Mouse (Mus musculus): ENCODE data around the gene Bicral. TPM values are rescaled to one million over a fixed set of nuclear protein-coding genes. Genes with fewer than 3 reads are reported as not detected.

Gene Bicral
- polyA plus RNA-seq, 1 experiment from 2014 or later = 10.8 TPM

DNA sequence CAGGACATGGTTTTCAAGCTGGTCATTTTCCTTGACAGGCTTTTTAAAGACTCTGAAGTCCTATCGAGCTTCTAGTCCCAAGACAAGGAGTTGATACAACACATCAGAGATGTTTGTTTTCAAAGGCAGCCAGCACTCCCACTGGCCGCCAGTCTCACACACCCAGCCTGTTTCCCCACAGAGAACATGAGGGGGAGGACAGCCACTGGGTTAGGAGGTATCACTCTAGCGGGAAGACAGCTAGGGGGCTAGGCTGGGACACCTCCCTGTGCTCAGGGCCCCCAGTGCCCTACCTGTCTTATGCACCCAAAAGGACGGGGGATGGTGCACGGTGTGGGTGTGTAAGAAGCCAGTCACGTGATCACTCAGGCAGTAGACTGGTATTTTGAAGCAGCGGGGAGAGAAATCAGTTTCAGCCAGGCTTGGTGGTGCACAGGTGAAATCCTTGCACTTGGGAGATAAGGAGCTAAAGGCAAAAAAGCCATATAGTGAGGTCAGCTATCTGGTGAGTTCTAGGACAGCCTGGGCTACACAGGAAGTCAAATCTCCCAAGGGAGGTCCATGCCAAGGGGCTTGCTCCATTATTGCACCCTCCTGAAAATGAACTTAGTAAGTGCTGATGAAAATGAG, 6.4 kb upstream of the Bicral start:
- Histone ChIP-seq H3K9me3 (ENCODE audit: control insufficient read depth, low read length) (no peaks in the 10 kb centered on the region), H3K27me3 (ENCODE audit: control insufficient read depth, insufficient read depth, low read length) (no peaks in the 10 kb centered on the region), H3K4me1 (ENCODE audit: control insufficient read depth, insufficient read depth, low read length) (peaks cover 6% of the 10 kb centered on the region; the same call in 1 of the 2 replicates), H3K9ac (replicated peaks; ENCODE audit: low read depth, low read length) (no peak overlapping the region), H3K4me2 (ENCODE audit: low read depth, low read length) (no peak overlapping the region), H3K4me3 (ENCODE audit: low read depth, low read length) (no peak overlapping the region), H3K27ac (ENCODE audit: low read depth, low read length) (no peak overlapping the region), H3K36me3 (ENCODE audit: control insufficient read depth, insufficient read depth, low read length) (no peaks in the 10 kb centered on the region)
- no peak for ATAC-seq (ENCODE audit: low read depth)
- WGBS = 77% methylated on average over 7 of the region's 7 CpGs

DNA sequence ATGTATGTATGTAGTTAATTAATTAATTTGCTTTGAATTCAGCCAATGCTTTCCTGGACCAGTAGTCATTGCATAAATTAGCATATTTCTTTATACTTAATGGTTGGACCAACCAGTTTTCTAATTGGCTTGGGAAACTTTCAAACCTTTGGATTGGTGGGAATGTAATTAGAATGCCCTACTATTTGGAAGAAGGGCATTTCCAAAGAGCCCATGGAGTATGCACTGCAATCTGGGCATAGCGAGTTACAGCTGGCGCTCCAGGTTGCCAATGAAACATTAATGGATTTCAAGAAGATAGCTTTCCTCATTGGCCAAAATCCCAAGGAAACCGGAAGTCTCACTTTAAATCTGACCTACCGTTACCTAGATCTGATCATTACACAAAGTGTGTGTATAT, 1.8 kb upstream of the Bicral start:
- Histone ChIP-seq H3K9me3 (ENCODE audit: control insufficient read depth, low read length) (no peaks in the 10 kb centered on the region), H3K9ac (replicated peaks; ENCODE audit: low read depth, low read length) (no peak overlapping the region), H3K36me3 (ENCODE audit: control insufficient read depth, insufficient read depth, low read length) (no peaks in the 10 kb centered on the region), H3K4me2 (ENCODE audit: low read depth, low read length) (no peak overlapping the region), H3K4me3 (ENCODE audit: low read depth, low read length) (no peak overlapping the region), H3K27me3 (ENCODE audit: control insufficient read depth, insufficient read depth, low read length) (no peaks in the 10 kb centered on the region), H3K27ac (ENCODE audit: low read depth, low read length) (no peak overlapping the region), H3K4me1 (ENCODE audit: control insufficient read depth, insufficient read depth, low read length) (peaks cover 17% of the 10 kb centered on the region)
- ATAC-seq (ENCODE audit: low read depth) = no peak
- 56% methylated on average over 4 of the region's 4 CpGs for WGBS

DNA sequence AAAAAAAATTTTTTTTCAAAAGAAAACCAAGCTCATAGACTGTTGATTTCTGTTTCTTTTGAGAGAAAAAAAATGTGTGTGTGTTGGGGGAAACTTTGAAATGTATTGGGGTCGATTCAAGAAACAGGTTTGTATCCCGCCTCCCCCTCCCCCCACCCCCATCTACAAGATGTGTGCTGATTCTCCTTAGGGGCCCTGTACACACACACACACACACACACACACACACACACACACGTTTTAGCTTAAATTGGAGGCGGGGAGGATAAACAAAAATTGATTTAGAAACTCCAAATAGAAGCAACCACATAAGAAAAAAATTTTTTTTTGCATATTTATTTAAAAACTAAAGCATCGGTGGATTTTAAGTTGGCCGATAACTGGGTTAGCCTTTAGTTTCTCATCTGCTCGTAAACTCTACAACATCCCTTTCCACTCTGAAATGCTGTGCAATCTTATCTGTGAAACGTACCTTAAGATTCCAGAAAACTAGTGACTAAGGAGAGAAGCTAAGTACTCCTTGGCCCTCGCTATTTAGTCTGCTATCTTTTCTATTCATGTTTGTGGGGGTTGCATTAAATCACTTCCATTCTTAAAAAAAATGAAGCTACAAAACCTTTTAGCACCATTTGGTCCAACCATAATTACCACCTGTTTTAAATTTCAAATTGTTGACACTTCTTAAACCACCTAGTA, 615 bp upstream of the Bicral start:
- Histone ChIP-seq H3K27ac (ENCODE audit: low read depth, low read length) (peak overlapping the region; percentile 100), H3K27me3 (ENCODE audit: control insufficient read depth, insufficient read depth, low read length) (no peaks in the 10 kb centered on the region), H3K9me3 (ENCODE audit: control insufficient read depth, low read length) (no peaks in the 10 kb centered on the region), H3K36me3 (ENCODE audit: control insufficient read depth, insufficient read depth, low read length) (0 out of 2 replicates have a peak, but pooled peaks cover 3% of the 10 kb centered on the region), H3K4me3 (ENCODE audit: low read depth, low read length) (peak overlapping the region; percentile 62), H3K9ac (replicated peaks; ENCODE audit: low read depth, low read length) (peak overlapping the region; percentile 100), H3K4me2 (ENCODE audit: low read depth, low read length) (peak overlapping the region; percentile 58), H3K4me1 (ENCODE audit: control insufficient read depth, insufficient read depth, low read length) (peaks cover 28% of the 10 kb centered on the region)
- 28% methylated on average over 9 of the region's 9 CpGs for WGBS
- no peak for ATAC-seq (ENCODE audit: low read depth)

DNA sequence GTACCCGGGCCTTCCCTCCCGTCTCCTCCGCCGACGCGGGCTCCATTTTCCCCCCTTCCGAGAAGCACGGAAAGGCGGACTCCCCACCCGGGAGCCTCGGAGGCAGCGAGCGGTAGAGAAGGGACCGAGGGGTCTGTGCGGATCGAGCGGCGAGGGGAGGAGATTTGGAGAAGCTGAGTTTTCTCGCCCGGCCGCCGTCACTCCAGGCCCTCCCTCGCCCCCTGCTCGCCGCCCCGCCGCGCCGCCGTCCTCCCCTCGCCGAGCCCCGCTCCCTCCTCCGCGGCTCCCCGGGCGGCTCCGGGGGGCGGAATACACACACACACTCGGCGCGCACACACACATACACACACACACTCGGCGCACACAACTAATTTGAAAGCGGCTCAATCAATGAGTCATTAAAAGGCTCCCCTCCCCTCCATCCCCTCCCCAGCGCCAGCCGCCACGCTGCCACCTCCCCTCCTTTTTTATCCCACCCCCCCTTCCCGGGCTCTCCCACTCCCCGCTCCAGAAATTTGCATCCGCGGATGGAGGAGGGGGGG, 850 bp downstream of the Bicral start:
- Histone ChIP-seq H3K9me3 (ENCODE audit: control insufficient read depth, low read length) (no peaks in the 10 kb centered on the region), H3K4me1 (ENCODE audit: control insufficient read depth, insufficient read depth, low read length) (peaks cover 32% of the 10 kb centered on the region), H3K27me3 (ENCODE audit: control insufficient read depth, insufficient read depth, low read length) (no peaks in the 10 kb centered on the region), H3K9ac (replicated peaks; ENCODE audit: low read depth, low read length) (peak overlapping the region; percentile 100), H3K36me3 (ENCODE audit: control insufficient read depth, insufficient read depth, low read length) (0 out of 2 replicates have a peak, but pooled peaks cover 3% of the 10 kb centered on the region), H3K4me2 (ENCODE audit: low read depth, low read length) (peak overlapping the region; percentile 58), H3K4me3 (ENCODE audit: low read depth, low read length) (peak overlapping the region; percentile 62), H3K27ac (ENCODE audit: low read depth, low read length) (peak overlapping the region; percentile 100)
- WGBS = 0% methylated on average over 28 of the region's 52 CpGs
- peak; percentile 71 for ATAC-seq (ENCODE audit: low read depth)

DNA sequence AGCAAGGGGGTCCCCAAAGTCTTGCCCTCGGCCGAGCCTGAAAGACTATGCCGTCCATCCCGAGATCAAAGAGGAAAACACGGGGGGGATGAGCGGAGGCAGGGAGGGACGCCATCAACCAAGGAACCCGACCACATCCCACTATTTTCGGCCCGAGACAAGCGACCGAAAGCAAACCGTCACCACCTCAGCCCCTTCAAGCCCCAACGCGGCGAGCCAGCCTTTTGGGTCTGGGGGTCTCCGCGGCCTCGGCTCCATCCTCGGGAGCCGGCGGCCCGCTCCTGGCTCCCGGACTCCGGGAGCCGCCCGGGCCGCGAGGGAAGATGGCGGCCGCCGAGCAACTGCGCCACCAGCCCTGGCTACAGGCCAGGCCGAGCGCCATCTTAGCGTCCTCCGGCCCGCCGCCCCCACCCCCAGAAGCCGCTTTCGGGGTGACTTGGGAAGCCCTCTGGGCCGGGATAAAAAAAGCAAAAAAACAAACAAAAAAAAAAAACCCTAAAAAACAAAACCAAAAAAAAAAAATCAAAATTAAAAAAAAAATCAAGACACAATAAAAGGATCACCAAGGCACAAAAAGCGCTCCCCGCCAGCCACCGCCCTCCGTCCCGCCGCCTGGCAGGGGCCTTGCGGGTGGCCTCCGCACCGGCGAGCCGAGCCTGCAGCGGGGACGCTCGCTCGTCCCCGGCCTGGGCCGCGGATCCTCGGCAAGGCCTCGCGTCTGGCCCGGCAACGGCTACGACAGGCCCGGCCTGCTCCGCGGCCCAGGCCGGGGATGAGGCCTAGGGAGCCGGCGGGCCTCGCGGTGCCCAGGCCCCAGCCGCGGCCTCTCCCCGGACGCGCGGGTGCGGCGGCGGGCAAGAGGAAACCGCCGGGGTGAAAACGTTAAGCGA, 1.6 kb downstream of the Bicral start:
- ATAC-seq (ENCODE audit: low read depth) = peak; percentile 29
- Histone ChIP-seq H3K4me1 (ENCODE audit: control insufficient read depth, insufficient read depth, low read length) (peaks cover 32% of the 10 kb centered on the region), H3K4me2 (ENCODE audit: low read depth, low read length) (peak overlapping the region; percentile 58), H3K27ac (ENCODE audit: low read depth, low read length) (peak overlapping the region; percentile 100), H3K9ac (replicated peaks; ENCODE audit: low read depth, low read length) (peak overlapping the region; percentile 100), H3K9me3 (ENCODE audit: control insufficient read depth, low read length) (no peaks in the 10 kb centered on the region), H3K27me3 (ENCODE audit: control insufficient read depth, insufficient read depth, low read length) (no peaks in the 10 kb centered on the region), H3K36me3 (ENCODE audit: control insufficient read depth, insufficient read depth, low read length) (0 out of 2 replicates have a peak, but pooled peaks cover 3% of the 10 kb centered on the region), H3K4me3 (ENCODE audit: low read depth, low read length) (peak overlapping the region; percentile 62)
- WGBS = under 1% methylated on average over 74 of the region's 87 CpGs

DNA sequence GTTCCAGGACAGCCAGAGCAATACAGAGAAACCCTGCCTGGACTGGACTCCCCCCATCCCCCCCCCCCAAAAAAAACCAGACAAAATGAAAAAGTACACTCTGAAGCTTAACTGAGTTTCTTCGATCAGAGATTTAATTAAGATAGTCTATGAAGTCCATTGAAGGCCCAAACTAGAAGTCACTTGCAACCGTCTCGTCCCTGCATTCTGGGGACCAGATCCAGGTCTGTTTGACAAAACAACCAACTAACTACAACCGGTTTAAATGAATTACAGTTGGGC, 2.2 kb downstream of the Bicral start:
- Histone ChIP-seq H3K4me1 (ENCODE audit: control insufficient read depth, insufficient read depth, low read length) (peaks cover 32% of the 10 kb centered on the region), H3K9ac (replicated peaks; ENCODE audit: low read depth, low read length) (peak overlapping the region; percentile 100), H3K36me3 (ENCODE audit: control insufficient read depth, insufficient read depth, low read length) (0 out of 2 replicates have a peak, but pooled peaks cover 3% of the 10 kb centered on the region), H3K4me3 (ENCODE audit: low read depth, low read length) (peak overlapping the region; percentile 62), H3K27me3 (ENCODE audit: control insufficient read depth, insufficient read depth, low read length) (no peaks in the 10 kb centered on the region), H3K27ac (ENCODE audit: low read depth, low read length) (peak overlapping the region; percentile 100), H3K9me3 (ENCODE audit: control insufficient read depth, low read length) (no peaks in the 10 kb centered on the region), H3K4me2 (ENCODE audit: low read depth, low read length) (peak overlapping the region; percentile 58)
- no peak for ATAC-seq (ENCODE audit: low read depth)
- WGBS = 15% methylated on average over 4 of the region's 4 CpGs

DNA sequence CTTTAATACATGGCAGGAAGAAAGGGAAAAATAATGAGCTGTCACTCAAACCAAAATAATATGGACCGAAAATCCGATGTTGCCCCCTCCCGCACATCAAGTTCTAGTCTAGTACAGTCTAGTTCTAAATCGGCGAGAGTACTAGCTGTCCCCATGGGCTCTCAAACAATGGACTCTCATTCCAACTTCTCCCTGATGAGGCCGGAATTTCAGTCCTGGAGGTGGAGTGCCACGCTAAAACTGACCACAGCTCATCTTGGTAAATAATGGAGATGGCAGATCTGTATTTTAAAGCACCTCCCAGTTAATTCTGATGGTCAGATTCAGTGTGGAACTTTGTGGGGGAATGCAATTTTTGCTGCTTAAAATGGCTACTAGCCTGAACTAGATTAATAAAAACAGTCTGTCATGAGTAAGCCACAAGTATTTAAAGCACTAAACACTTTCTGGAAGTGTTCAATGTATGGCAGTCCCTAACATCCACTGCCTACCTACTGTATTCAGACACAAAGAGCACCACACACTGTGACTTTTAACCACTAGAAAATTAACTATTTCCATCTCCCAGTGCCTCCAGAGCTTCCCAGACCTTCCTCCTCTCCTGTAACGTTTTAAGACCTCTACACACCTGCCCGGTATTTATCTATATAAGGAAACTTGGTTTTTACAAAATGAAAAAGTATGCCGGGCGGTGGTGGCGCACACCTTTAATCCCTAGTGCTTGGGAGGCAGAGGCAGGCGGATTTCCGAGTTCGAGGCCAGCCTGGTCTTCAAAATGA, 2.8 kb downstream of the Bicral start:
- WGBS = 63% methylated on average over 15 of the region's 15 CpGs
- ATAC-seq (ENCODE audit: low read depth) = no peak
- peak overlapping the region; percentile 100 for H3K9ac ChIP-seq (replicated peaks; ENCODE audit: low read depth, low read length)
- H3K4me3 ChIP-seq (ENCODE audit: low read depth, low read length) = peak overlapping the region; percentile 62
- H3K4me1 ChIP-seq (ENCODE audit: control insufficient read depth, insufficient read depth, low read length) = peaks cover 32% of the 10 kb centered on the region
- peak overlapping the region; percentile 100 for H3K27ac ChIP-seq (ENCODE audit: low read depth, low read length)
- H3K36me3 ChIP-seq (ENCODE audit: control insufficient read depth, insufficient read depth, low read length) = 0 out of 2 replicates have a peak, but pooled peaks cover 3% of the 10 kb centered on the region
- no peaks in the 10 kb centered on the region for H3K9me3 ChIP-seq (ENCODE audit: control insufficient read depth, low read length)
- H3K4me2 ChIP-seq (ENCODE audit: low read depth, low read length) = peak overlapping the region; percentile 58
- H3K27me3 ChIP-seq (ENCODE audit: control insufficient read depth, insufficient read depth, low read length) = no peaks in the 10 kb centered on the region

DNA sequence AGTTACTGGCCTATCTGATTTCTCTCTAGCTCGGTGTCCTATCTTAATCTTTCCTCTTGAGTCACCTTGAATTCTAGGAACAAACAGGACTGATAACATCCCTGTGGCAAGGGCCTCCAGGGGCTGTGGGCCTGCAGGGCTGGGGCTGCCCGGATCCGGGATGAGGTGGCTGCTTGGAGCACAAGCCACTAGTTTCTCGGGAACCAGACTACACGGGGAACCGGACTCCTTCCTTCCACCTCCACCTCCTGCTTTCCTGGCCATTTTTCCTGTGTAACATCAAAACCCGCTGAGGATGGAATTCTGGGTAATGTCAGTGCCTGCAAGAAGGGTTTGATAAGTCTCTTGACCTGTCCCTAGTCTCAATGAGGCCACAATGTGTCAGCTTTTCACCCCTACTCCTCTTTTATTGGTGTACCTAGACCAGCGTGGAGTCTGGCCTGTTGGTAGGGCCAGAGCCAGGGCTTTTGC, 3.6 kb downstream of the Bicral start:
- H3K27me3 ChIP-seq (ENCODE audit: control insufficient read depth, insufficient read depth, low read length) = no peaks in the 10 kb centered on the region
- 0 out of 2 replicates have a peak overlapping the region, but pooled peaks have one; percentile 28 for H3K9ac ChIP-seq (replicated peaks; ENCODE audit: low read depth, low read length)
- H3K4me2 ChIP-seq (ENCODE audit: low read depth, low read length) = peak overlapping the region; percentile 58
- 80% methylated on average over 8 of the region's 8 CpGs for WGBS
- 0 out of 2 replicates have a peak, but pooled peaks cover 3% of the 10 kb centered on the region for H3K36me3 ChIP-seq (ENCODE audit: control insufficient read depth, insufficient read depth, low read length)
- no peak for ATAC-seq (ENCODE audit: low read depth)
- H3K9me3 ChIP-seq (ENCODE audit: control insufficient read depth, low read length) = no peaks in the 10 kb centered on the region
- peaks cover 26% of the 10 kb centered on the region for H3K4me1 ChIP-seq (ENCODE audit: control insufficient read depth, insufficient read depth, low read length)
- peak overlapping the region; percentile 62 for H3K4me3 ChIP-seq (ENCODE audit: low read depth, low read length)
- no peak overlapping the region; the same call in 1 of the 2 replicates for H3K27ac ChIP-seq (ENCODE audit: low read depth, low read length)
